Mouse (Mus musculus) layer of hippocampus, adult 11-12 months (tissue): ENCODE data around the gene Fn1.

Source experiments
- DNase-seq: peaks from one replicate; pipeline ENCODE4 v3.0.0; 2022; ENCODE audit warnings: low spot score

Fn1 gene

DNA sequence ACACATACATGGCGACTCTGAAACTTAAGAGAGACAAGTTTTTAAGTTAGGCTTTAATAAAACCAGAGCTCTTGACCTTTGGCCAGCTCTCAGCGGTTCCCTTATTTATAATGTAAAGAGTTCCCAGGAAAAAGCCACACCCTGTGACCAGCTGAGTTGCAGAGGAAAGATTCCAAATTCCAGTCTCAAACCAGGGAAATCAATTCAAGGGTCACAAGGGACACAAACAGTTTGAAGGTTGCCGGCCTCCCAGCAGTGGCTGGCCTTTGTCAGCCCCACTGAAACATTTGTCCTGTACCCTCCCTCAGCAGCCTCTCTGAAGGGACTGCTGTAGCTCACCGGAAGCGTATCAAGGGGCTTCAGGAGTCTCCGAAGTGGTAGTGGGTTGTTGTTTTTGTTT, 2.3 kb downstream of the Fn1 start:
- no peak for DNase-seq

DNA sequence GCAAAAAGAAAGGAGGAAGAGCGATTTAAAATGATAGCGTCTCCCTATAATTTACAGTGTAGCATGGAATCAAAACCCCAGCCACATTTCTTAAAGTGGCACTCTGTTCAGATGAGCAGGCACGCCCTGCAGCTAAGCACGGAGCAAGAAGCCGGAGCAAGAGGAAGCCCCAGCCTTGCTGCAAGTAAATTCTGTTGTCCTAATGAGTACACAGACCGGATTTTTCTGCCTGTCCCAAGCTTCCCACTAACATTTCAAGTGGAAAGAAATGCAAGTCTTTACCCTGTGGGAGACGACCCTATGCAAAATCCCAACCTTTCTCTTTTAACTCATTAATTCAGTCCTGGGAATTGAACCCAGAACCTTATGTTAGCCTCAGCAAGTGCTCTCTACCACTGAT, 4.8 kb downstream of the Fn1 start:
- DNase-seq = no peak

DNA sequence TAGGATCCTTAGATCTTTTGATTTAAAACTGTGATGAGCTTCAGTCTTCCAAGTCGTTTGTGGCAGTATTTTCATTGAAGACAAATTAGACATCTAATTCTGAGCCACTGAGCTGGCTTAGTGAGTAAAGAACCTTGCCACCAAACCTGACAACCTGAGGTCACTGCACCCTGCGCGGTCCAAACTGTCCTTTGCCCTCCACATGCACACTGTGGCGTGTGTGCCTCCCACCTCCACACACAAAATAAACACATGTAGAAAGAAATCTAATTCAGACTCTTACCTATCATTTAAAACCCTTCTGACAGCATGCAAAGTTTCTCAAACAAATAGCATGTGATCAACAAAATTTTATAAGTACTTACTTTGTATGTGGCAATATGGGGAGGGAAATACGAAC, 6.2 kb downstream of the Fn1 start:
- DNase-seq = no peak

DNA sequence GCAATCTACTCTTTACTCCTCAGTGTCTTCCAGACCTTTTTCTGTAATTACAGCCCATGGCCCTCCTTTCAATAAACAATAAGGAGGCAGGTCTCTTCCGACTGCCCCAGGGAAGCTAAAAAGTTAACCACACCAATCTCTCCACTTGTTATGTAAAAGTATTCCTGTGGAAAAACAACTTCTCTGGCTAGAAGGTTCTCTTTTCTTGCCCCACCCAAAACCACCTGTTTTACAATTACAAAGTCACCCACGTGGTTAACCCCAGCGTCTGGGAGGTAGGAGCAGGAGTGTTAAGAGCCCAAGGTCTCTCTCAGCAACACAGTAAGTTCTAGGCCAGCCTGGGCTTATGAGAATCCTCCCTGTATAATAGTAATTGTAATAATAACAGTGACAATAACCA, 7.0 kb downstream of the Fn1 start:
- no peak for DNase-seq

DNA sequence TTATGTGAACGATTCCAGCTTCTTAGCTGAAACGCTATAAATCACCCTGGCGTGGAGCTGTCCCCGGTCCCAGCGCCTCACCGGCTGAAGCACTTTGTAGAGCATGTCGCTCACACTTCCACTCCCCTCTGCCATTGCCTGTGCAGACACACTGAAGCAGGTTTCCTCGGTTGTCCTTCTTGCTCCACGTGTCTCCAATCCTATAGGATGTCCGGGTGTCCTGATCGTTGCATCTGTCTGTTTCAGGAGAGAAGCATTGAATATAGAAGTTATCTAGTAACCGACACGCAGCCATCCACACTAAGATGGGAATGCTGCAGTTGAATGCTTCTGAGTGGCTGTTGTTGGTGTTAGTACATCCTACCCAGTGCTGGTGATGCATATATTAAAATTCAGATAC, 7.5 kb downstream of the Fn1 start:
- no peak for DNase-seq

DNA sequence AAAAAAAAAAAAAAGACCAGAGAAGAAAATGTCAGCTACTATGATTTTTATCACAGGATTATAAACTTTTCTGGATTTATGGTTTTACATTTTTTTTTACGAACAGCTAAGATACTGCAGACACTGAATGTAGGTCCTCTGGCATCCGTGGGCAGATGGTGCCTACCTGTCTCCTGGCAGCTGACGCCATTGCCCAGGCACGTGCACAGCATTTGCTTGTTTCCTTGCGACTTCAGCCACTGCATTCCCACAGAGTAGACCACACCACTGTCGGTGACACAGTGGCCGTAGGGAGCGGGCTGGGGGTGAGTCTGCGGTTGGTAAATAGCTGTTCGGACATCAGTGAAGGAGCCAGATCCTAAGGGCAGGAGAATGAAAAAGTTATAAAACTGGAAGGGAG, 10.2 kb downstream of the Fn1 start:
- DNase-seq = no peak

DNA sequence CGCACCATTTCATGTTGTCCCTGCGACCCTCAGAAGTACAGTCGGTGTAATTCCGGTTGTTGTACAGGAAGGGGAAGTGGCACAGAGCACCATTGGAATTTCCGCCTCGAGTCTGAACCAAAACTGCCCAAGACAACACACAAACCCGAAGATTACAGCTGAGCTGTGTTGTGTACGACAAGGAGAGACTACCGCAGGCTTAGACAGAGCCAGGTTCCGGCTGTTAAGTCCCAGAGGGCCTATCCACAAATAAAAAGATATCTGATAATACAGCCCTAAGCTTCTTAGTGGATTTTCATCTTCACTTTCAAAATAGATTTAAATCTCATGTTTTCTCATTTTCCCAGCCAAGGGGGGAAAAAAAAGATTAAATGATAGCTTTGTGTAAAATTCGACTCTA, 11.8 kb downstream of the Fn1 start:
- DNase-seq = no peak

DNA sequence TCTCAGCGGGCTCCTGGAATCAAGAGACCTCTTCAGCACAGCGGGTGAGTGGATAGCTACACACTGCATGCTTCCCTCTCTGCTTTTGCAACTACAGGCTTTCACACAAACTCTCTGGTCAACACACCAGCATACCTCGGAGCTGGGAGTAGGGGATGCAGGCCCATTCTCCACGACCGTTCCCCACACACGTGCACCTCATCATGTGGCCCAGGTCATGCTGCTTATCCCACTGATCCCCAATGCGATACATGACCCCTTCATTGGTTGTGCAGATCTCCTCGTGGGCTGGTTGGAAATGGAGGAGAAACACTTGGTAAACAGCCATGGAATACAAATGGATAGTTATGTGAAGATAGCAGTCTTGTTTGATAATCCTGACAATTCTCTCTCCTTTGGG, 12.8 kb downstream of the Fn1 start:
- DNase-seq = no peak

DNA sequence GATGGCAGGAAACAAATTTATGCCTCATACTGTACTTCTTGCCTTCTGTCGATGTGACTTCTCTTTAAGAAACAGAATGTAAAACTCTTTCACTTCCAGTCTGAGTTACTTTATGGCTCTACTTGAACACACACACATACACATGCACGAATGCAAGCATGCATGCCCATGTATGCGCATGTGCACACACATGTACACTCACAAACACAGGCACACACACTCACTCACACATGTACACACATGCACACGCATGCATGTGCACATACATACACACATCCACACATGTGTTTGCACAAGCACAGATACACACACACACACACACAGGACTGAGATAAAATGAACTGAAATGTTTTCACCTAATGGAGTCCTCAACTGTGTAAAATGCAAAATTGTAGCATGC, 16.3 kb downstream of the Fn1 start:
- DNase-seq = no peak

DNA sequence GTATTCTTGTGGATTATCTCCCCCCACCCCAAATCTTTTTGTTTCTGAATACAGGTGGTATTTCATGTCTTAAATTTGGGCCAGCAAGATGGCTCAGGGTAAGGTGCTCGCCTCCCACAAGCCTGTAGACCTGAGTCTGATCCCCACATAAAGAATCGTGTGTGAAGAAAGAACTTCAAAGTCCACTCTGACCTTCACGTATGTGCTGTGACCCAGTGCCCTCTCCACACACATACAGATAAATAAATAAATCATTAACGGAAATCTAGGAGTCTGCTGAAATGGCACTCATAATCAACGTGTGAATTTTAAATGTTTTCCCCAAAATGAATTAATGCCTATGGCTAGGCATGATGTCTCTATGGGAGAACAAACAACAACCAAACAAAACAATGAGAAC, 16.9 kb downstream of the Fn1 start:
- DNase-seq = no peak

DNA sequence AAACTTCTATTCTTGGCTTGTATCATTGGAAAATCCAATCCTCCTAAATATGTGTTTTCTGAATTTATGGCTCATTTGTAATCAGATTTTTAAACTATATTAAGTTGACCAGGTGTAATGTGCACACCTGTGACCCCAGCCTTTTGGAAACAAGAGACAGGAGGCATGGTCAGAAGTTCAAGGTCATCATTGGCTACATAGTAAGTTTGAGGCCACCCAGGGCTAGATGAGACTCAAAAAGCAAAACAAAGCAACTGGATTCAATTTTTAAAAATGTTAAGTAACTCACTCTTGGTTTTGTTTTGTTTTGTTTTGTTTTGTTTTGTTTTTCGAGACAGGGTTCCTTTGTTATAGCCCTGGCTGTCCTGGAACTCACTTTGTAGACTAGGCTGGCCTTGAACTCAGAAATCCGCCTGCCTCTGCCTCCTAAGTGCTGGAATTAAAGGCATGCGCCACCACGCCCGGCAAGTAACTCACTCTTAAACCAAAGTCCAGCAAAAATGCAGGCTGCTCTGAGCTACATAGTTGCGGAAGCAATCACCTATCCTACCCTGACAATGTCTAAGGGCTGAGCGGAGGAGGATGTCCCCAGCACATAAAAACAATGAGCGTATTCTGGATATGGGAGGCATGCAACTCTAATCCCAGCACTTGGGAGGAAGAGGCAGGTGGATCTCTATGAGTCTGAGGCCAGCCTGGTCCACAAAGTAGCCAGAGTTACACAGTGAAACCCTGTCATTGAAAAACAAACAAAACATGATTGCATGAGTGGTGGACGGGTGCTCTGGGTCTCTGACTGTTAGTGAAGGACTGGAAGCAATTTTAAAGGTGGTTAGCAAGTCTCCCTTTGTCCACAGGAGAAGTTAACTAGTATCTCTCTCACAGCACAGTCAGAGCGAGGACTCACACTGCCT, 17.6 kb downstream of the Fn1 start:
- no peak for DNase-seq

DNA sequence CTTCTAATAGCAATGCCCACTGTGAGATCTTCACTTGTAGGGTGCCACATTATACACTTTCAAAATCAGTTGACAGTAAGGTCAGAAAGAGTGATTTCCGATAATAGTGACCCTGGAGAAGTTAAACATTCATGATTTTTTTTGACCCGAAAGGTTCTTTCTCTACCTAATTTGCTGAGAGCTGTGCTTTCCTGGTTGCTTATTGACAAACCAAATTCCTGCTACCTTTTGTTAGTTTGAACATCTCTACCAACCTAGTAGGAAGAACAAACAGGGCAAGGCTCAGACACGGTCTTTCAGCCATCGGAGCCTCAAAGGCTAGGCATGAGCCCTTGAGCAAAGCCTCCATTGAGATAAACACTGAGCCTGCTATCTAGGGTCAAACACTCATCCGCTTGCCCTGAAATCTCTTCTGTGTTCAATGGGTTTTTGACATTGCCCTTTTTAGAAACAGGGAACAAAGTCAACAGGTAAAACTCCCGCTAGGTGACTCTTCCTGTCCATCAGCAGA, 18.5 kb downstream of the Fn1 start:
- DNase-seq = no peak

DNA sequence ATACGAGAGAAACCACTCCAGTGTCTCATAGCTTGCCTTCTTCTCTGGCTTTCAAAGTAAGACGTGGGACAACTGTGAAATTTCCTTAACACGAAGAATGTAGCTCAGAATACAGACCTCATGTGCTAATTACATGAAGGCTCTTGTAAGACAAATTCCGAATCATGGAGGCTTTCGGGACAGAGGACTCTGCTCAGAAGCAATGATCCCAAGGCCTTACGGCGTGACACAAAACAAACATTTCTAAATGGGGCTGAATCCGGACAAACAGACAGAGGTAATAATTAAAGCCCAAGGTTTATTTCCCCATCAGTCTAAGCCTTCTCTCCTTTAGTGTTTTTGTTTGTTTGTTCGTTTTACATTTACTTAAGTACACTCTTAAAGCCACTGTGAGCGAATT, 20.6 kb downstream of the Fn1 start:
- no peak for DNase-seq

DNA sequence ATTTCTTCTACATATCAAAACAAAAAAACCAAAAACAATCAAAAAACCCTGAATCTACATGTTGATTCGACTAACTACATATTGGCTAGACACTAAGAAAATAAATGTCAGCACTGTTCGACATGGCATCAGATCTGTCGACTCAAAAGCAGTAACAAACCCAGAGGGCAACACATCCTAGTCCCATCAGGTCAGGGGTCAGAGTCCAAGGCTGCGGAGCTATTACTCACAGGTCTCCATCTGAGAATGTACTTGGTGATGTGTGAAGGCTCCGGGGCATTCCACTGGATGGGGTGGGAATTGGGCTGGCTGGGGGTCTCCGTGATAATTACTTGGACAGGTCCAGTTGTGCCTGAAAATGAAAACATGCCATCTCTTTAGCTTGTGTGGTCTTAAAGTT, 21.2 kb downstream of the Fn1 start:
- no peak for DNase-seq

DNA sequence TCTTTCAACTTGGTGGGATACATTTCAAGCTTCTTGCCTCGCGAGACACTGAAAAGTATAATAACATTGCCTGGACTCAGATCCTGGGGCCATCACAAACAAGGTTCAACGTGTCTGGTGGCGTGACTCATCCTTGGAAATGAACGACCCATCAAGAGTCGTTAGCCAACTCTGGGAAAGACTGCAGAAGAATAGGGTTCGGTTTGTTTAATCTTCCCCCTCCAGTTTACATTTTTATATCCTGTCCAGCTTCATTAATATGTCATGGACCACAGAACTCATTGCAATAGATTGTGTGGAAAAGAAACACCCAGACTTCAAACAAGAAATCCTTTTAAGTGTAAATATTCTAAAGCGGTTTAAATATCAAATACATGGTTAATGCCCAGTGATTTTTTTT, 22.8 kb downstream of the Fn1 start:
- DNase-seq = no peak

DNA sequence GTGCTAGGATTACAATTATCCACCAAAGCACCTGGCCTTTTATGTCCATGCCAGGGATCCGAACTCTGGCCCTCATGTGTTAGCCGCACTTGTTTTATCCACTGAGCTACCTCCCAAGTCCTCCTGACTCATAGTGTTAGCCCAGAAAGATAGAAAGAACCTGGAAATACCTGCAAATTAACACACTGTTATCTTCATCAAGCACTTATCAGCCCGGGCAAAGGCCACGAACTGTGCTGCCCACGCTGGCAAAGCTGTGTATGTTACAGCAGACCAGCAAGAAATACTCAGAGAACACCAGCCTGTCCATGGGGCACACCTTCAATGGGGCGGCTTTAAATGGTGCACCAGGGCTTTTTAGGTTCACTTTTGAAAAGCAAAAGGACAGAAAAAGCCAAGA, 29.4 kb downstream of the Fn1 start:
- no peak for DNase-seq

DNA sequence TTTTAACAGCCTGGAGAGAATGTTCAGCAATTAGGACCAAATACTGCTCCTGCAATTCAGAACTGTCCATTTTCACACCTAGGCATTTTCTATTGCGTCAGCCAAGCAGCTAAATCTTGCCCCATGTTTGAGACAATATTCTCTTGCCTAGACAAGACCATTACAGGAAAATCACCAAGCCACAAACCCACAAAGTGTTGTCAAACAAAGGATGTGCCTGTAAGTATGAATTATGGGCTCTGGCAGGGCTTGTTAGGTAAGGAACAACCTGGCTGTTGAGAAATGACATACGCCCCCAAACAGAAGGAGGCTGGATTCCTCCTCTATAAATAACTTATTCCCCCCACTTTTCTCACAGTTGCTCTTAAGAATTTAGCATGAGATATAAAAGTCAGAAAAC, 31.5 kb downstream of the Fn1 start:
- no peak for DNase-seq

DNA sequence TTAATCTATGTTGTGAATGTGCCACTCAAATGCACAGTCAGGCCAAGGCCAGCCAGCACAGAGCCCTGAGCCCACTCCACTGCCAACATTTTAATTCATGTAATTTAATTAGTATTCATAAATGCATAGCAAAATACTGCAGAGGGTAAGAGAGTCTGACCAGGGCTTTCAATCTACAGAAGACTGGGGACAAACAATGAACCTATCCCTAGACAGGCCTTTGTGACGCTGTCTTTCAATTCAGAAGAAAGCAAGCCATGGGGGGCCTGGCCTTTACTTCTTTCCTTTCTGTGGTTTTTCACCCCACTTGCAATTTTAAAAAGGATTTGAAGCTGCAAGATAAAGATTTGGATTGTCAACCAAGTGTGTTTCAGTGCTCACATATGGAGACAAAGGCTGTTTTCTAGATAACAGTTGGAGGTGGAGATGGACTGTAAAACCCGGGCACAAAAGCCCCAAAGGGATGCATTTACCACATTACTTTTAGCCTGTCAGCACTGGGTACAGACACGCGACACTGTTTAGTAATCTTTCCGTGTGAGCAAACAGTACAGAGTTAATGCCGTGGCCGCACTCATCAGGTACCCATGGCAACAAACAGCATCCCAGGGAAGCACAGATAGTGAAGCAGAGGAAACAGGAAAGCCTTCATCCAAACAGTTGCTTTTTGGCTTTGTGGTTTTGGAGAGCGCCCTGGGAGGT, 38.3 kb downstream of the Fn1 start:
- no peak for DNase-seq

DNA sequence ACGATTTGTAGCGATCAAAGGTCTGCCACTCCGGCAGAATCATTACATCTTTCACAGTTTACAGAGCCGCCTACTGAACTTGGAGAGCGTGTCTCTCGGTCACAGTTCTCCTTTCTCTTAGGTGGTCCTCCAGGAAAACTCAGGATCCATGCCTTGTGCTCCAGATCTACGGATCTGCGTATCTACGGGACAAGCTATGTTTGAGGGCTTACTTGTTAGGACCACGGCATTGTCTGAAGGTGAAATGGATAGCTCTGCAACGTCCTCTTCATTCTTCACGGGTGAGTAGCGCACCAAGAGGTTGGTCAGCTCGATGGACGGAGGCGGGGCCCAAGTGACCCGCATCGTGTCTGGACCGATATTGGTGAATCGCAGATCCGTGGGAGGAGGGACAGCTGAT, 40.7 kb downstream of the Fn1 start:
- DNase-seq = no peak

DNA sequence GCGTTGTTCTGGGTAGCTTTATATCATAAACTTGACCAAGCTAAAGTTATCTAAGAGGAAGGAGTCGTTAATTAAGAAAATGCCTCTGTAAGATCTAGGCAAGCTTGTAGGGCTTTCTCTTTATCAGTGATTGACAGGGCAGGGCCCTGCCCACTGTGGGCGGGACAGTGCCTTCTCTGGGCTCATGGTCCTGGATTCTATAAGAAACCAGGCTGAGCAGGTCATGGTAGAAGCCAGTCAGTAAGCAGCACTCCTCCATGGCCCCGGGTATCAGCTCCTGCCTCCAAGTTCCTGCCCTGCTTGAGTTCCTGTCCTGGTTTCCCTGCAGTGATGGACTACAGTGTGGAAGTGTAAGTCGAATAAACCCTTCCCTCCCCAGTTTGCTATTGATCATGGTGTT, 43.1 kb downstream of the Fn1 start:
- no peak for DNase-seq

DNA sequence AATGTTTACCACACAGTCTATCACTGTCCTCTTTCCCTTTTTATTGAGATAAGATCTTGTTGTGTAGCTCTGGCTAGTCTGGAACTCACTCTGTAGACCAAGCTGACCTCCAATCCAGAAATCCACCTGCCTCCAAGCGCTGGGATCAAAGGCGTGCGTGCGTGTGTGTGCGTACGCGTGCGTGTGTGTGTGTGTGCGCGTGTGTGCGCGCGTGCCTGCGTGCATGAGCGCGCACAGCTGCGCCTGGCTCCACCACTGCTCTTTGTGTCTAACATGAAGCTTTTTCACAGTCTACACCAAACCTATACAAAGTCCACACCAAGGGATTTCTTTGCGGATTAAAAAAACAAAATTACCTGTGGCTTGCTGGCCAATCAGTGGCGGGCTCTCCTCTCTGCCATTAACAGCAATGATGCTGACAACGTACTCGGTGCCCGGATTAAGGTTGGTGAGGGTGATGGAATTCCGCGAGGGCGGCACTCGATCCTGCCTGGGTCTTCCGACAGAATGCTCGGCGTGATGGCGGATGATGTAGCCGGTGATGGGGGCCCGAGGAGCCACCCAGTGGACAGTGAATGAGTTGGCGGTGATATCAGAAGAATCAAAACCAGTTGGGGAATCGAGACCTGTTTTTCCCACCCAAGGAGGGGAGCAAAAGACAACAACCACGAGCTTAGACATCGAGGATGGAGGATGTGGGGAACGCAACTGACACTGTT, 43.8 kb downstream of the Fn1 start:
- DNase-seq = no peak

DNA sequence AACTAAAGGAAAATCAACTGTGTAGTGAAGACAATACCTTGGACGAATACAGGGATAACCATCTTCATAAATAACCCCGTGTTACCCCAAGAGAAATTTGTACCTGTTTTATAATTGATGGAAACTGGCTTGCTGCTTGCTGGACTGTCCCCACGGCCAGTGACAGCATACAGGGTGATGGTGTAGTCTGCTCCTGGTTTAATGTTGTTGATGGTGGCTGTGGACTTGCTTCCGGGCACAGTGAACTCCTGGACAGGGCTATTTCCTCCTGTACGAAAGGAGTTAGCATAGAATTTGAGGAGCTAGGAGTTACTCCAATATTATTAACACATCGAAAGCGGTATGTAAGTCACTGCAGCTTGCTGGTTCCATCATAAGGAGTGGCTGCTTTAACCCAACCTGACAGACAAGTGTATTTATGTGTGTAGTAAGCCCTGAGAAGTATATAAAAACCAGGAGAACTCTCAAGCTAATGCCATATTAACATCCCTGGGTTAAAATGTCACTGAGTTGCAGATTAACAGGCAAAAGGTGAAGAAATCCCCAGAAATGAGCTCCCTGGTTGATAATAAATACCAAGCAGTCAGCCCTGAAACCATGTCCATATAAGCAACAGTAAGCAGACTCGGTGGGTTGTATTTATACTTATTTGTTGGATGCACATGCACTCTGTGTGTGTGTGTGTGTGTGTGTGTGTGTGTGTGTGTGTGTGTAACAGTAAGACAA, 46.2 kb downstream of the Fn1 start:
- no peak for DNase-seq
